Mouse (Mus musculus) kidney, adult 2 months (tissue): ENCODE measurements at regions not wholly inside any gene's neighbourhood (a gene's known extent, or its start where the extent isn't known, plus 50 kb on each side); places are given as distances from the start of the nearest gene placed in this dataset.
A peak's percentile ranks its signal among the peaks of the same experiment; 100 is the strongest.

Experiments
- DNase-seq: peaks from one replicate; pipeline ENCODE4 v3.0.0; 2021
- H3K27ac ChIP-seq: fragments of 200-500 bp; 2 replicates; pipeline ENCODE4 v1.5.1; 2012; ENCODE audit warnings: low read depth, low read length, control low read depth, inconsistent platforms; ENCODE audit not compliant: insufficient read depth
- H3K27me3 ChIP-seq: fragments of 200-500 bp; replicated peaks from 2 replicates; pipeline ENCODE4 v1.6.1; 2012; ENCODE audit warnings: mild to moderate bottlenecking, moderate library complexity, low read length, inconsistent platforms; ENCODE audit not compliant: control insufficient read depth, insufficient read depth
- H3K36me3 ChIP-seq: fragments of 200-500 bp; 2 replicates; pipeline ENCODE4 v1.6.1; 2012; ENCODE audit warnings: mild to moderate bottlenecking, moderate library complexity, low read length, inconsistent platforms; ENCODE audit not compliant: control insufficient read depth, insufficient read depth
- H3K4me1 ChIP-seq: fragments of 200-500 bp; 2 replicates; pipeline ENCODE4 v1.6.1; 2011; ENCODE audit warnings: low read length; ENCODE audit not compliant: control insufficient read depth, insufficient read depth
- H3K4me3 ChIP-seq: fragments of 200-500 bp; 2 replicates; pipeline ENCODE4 v1.5.1; 2011; ENCODE audit warnings: mild to moderate bottlenecking, low read depth, low read length, control low read depth; ENCODE audit not compliant: insufficient read depth
- CTCF ChIP-seq: fragments of 200-500 bp; conservative IDR thresholded peaks from 2 replicates; pipeline ENCODE4 v1.5.1; 2011; ENCODE audit warnings: low read depth, mild to moderate bottlenecking, control low read depth, low read length, moderate library complexity, mixed read lengths; ENCODE audit not compliant: insufficient read depth, insufficient read length
- POLR2A ChIP-seq: fragments of 200-500 bp; IDR thresholded peaks from one replicate; pipeline ENCODE4 v1.6.1; 2011; ENCODE audit warnings: low read depth, low read length, control low read depth
- WGBS: fragments of 180-500 bp; shearing (Covaris S2); methylation state at CpG from one replicate; pipeline ENCODE4 v1.1.7; 2018; 5-methylcytosine and 5-hydroxymethylcytosine counted together

DNA sequence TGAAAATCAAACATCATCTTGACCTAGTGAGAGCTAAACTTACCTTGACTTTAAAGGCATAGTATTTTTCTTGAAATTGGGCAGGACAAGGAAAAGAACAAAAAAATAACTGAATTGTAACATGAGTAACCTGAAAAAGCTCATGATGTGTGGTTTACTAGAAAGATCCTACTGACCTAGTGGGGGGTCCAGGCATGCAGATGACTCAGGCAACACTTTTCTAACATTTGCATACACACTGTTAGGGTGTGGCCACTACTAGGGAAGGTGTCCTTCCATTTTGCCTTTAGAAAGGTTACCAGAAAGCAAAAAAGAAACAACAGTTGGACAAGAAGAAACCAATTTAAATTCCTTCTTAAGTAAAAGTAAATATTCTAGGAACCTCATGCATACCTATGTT, 347.3 kb upstream of the Cobl start:
- no peak for DNase-seq

DNA sequence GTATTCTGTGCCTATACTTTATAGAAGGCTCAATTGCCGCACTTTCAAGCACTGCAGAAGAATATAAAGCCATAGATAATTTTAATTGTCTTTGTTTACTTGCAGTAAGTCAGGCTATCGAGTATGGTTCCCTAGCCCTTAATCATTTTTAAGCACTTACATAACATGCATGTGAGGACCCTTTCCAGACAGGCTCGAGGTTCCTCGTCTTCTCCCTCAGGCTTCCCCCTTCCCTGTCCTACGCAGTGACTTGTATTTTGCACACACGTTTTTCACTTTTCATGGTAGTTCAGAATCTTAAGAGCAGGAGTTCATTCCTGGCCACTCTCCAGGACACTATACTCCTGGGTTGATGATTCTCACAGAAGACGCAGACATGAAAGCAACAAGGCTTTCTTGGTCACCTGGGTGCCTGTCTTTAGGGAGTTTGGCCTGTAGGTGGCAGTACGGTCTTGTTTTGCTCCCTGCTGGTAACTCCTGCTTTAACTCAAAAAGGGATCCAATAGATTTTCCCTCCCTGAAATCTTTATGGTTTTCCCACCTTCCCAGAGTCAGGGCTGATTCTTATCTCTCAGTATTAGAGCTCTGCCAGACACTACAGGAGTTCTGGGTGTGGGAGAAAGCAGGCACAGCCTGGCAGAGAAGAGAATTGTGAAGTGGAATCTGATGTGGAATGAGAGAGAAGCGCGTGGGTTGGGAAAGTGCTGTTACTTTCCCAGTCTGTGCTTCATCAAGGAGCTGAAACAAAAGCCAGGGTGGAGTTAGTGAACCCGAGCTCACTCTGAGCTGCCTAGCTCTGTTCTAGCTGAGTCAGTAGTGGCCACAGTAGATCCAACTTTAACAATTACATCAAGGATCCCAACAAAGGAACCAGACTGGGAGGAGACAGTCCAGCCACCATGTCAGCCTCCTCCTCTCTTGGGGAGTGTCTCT, 346.5 kb upstream of the Cobl start:
- 33% methylated on average over 11 of the region's 11 CpGs for WGBS

More for the DNA sequence above, 347.3 kb upstream of the Cobl start:
- H3K27ac ChIP-seq, result no peak overlapping the region
- no peaks in the 10 kb centered on the region for H3K4me1 ChIP-seq
- no peak for TF ChIP-seq POLR2A
- no peak for TF ChIP-seq CTCF
- H3K36me3 ChIP-seq, result no peaks in the 10 kb centered on the region
- no peaks in the 10 kb centered on the region for H3K27me3 ChIP-seq
- H3K4me3 ChIP-seq, result no peak overlapping the region

More for the DNA sequence above, 346.5 kb upstream of the Cobl start:
- Histone ChIP-seq H3K27ac (no peak overlapping the region), H3K27me3 (no peaks in the 10 kb centered on the region), H3K36me3 (no peaks in the 10 kb centered on the region), H3K4me3 (no peak overlapping the region), H3K4me1 (no peaks in the 10 kb centered on the region)
- peak; percentile 56 for DNase-seq
- TF ChIP-seq CTCF (peak; percentile 77), POLR2A (no peak)
